Mouse (Mus musculus) heart, postnatal 0 days (tissue): Measurements from ENCODE around the gene Exoc8. TPM values are rescaled to one million over a fixed set of nuclear protein-coding genes. Genes with fewer than 3 reads are reported as not detected.
A peak's percentile ranks its signal among the peaks of the same experiment; 100 is the strongest.

ENCODE experiments used
- ATAC-seq: fragments of 200-750 bp; cut with Nextera tagmentation; 2 replicates; pipeline ENCODE4 v1.8.0; 2017; ENCODE audit warnings: low read depth, moderate number of reproducible peaks, moderate library complexity; ENCODE audit not compliant: insufficient read depth
- DNase-seq: peaks from one replicate; pipeline ENCODE4 v3.0.0-alpha.2; 2016; ENCODE audit warnings: low spot score
- H3K27ac ChIP-seq: fragments of 300-500 bp; sonication (generic); 2 replicates; pipeline ENCODE4 v1.5.1; 2014; ENCODE audit warnings: low read depth, mild to moderate bottlenecking
- H3K27me3 ChIP-seq: fragments of 300-500 bp; sonication (generic); 2 replicates; pipeline ENCODE4 v1.6.1; 2014; ENCODE audit warnings: low read length, mixed read lengths; ENCODE audit not compliant: control insufficient read depth, insufficient read depth
- H3K36me3 ChIP-seq: fragments of 300-500 bp; sonication (generic); replicated peaks from 2 replicates; pipeline ENCODE4 v1.6.1; 2014; ENCODE audit warnings: low read length, mixed read lengths; ENCODE audit not compliant: control insufficient read depth, insufficient read depth
- H3K4me1 ChIP-seq: fragments of 300-500 bp; sonication (generic); 2 replicates; pipeline ENCODE4 v1.6.1; 2014; ENCODE audit warnings: antibody characterized with exemption; ENCODE audit not compliant: control insufficient read depth, insufficient read depth
- H3K4me2 ChIP-seq: fragments of 300-500 bp; sonication (generic); 2 replicates; pipeline ENCODE4 v1.6.1; 2014; ENCODE audit warnings: low read depth, mild to moderate bottlenecking, low read length, moderate library complexity
- H3K4me3 ChIP-seq: fragments of 300-500 bp; sonication (generic); 2 replicates; pipeline ENCODE4 v1.5.1; 2014; ENCODE audit warnings: low read depth, low read length
- H3K9ac ChIP-seq: fragments of 300-500 bp; sonication (generic); replicated peaks from 2 replicates; pipeline ENCODE4 v1.6.1; 2014; ENCODE audit warnings: low read depth, low read length, mixed read lengths
- H3K9me3 ChIP-seq: fragments of 300-500 bp; sonication (generic); replicated peaks from 2 replicates; pipeline ENCODE4 v1.6.1; 2016; ENCODE audit warnings: low read length; ENCODE audit not compliant: control insufficient read depth
- CTCF ChIP-seq: IDR thresholded peaks from 2 replicates; pipeline ENCODE4 v1.5.1; 2016; ENCODE audit warnings: antibody characterized with exemption, control low read depth, low read depth
- EP300 ChIP-seq: IDR thresholded peaks from 2 replicates; pipeline ENCODE4 v1.6.1; 2016; ENCODE audit warnings: antibody characterized with exemption, low read depth
- WGBS: fragments of 180-500 bp; shearing (Covaris S2); extraction: QIAGEN DNeasy Blood & Tissue Kit; methylation state at CpG from one replicate; pipeline ENCODE4 v1.1.7; 2014; 5-methylcytosine and 5-hydroxymethylcytosine counted together
- polyA plus RNA-seq: library from polyadenylated mRNA; unstranded; fragments of >200 nt; fragmentation: Nextera tagmentation; extraction: Ambion mirVana; gene quantifications from 2 replicates; pipeline ENCODE4 v1.2.1, GENCODE M21; 2015
- total RNA-seq: library from RNA; depleted of rRNA; stranded (reverse); fragments of >200 nt; gene quantifications from 2 replicates; pipeline ENCODE4 v1.2.3, GENCODE M21; 2014; ENCODE audit warnings: low replicate concordance

Exoc8 gene
- total and polyA plus RNA-seq, 2 experiments from 2014 or later: 5.3 to 16.9 TPM

- peak overlapping the region; percentile 11; the same call in 1 of the 2 replicates for H3K4me2 ChIP-seq
- no peaks in the 10 kb centered on the region for H3K9me3 ChIP-seq
- H3K27me3 ChIP-seq: no peaks in the 10 kb centered on the region
- WGBS: 23% methylated on average over 14 of the region's 14 CpGs
- no peaks in the 10 kb centered on the region for H3K36me3 ChIP-seq
- peak overlapping the region; percentile 83 for H3K27ac ChIP-seq
- DNase-seq: no peak
- H3K4me3 ChIP-seq: no peak overlapping the region
- H3K9ac ChIP-seq: peak overlapping the region; percentile 35; the same call in 1 of the 2 replicates
- ATAC-seq: no peak; the same call in 1 of the 2 replicates
- H3K4me1 ChIP-seq: peaks cover 85% of the 10 kb centered on the region
- TF ChIP-seq EP300 (no peak), CTCF (no peak)
Observed at GRCm38 (mm10) chr8:124925544-124926266, 28.2 kb upstream of the Exoc8 start.

- DNase-seq (no peak), ATAC-seq (no peak)
- no peak overlapping the region for H3K4me3 ChIP-seq
- no peak overlapping the region for H3K4me2 ChIP-seq
- peak overlapping the region; percentile 75 for H3K27ac ChIP-seq
- peaks cover 73% of the 10 kb centered on the region for H3K4me1 ChIP-seq
- H3K27me3 ChIP-seq: no peaks in the 10 kb centered on the region
- H3K9ac ChIP-seq: no peak overlapping the region
- 66% methylated on average over 15 of the region's 15 CpGs for WGBS
- TF ChIP-seq CTCF (no peak), EP300 (no peak)
- no peaks in the 10 kb centered on the region for H3K36me3 ChIP-seq
- no peaks in the 10 kb centered on the region for H3K9me3 ChIP-seq
Observed at GRCm38 (mm10) chr8:124923971-124924652, 26.6 kb upstream of the Exoc8 start.

- TF ChIP-seq EP300 (no peak), CTCF (no peak)
- no peaks in the 10 kb centered on the region for H3K36me3 ChIP-seq
- H3K27me3 ChIP-seq: no peaks in the 10 kb centered on the region
- peaks cover 58% of the 10 kb centered on the region for H3K4me1 ChIP-seq
- no peak overlapping the region for H3K4me2 ChIP-seq
- no peaks in the 10 kb centered on the region for H3K9me3 ChIP-seq
- WGBS: 54% methylated on average over 11 of the region's 11 CpGs
- no peak overlapping the region for H3K4me3 ChIP-seq
- ATAC-seq (no peak), DNase-seq (no peak)
- H3K27ac ChIP-seq: peak overlapping the region; percentile 75
- no peak overlapping the region for H3K9ac ChIP-seq
Observed at GRCm38 (mm10) chr8:124922490-124923089, 25.1 kb upstream of the Exoc8 start.

GRCm38 (mm10) chr8:124921369-124922279 lies 24.1 kb upstream of the Exoc8 start:
- TF ChIP-seq CTCF (no peak; the same call in 1 of the 2 replicates), EP300 (peak; percentile 44; the same call in 1 of the 2 replicates)
- 30% methylated on average over 18 of the region's 18 CpGs for WGBS
- no peaks in the 10 kb centered on the region for H3K9me3 ChIP-seq
- no peaks in the 10 kb centered on the region for H3K27me3 ChIP-seq
- peak overlapping the region; percentile 40; the same call in 1 of the 2 replicates for H3K9ac ChIP-seq
- H3K4me3 ChIP-seq: no peak overlapping the region
- DNase-seq: no peak
- H3K4me2 ChIP-seq: peak overlapping the region; percentile 39
- ATAC-seq: peak; percentile 22; the same call in 1 of the 2 replicates
- H3K4me1 ChIP-seq: peaks cover 52% of the 10 kb centered on the region
- H3K27ac ChIP-seq: peak overlapping the region; percentile 75
- H3K36me3 ChIP-seq: no peaks in the 10 kb centered on the region
